Mouse (Mus musculus) lung, postnatal 4 days (tissue): Measurements from ENCODE around the gene Galnt6.

Experiments used
- DNase-seq, 2 experiments: peaks; one replicate each; pipeline ENCODE4 v3.0.0; 2021

Gene Galnt6

DNA sequence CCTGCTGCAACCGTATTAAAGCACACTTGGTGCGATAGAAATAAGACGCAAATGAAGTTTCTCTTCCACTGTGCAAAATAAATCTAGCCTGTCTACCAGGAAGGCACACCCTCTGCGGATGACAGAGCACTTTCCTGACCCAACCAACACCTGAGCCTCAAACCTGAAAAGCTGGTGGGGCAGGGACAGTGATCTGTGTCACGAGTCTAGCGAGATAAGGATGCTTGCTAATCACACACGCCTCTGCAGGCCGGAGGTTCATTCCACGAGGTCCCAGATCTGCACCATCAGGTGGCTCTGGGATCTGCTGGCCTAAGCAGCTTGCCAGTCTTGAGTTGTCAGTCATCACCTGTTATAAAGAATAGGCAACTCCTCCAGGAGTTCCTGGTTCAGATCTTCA is 77.6 kb downstream of the Galnt6 start:
- DNase-seq = no peak

GRCm38 (mm10) chr15:100650111-100650510 is 79.1 kb downstream of the Galnt6 start:
- no peak for DNase-seq

GRCm38 (mm10) chr15:100646161-100646560 is 83.0 kb downstream of the Galnt6 start:
- DNase-seq = no peak

DNA sequence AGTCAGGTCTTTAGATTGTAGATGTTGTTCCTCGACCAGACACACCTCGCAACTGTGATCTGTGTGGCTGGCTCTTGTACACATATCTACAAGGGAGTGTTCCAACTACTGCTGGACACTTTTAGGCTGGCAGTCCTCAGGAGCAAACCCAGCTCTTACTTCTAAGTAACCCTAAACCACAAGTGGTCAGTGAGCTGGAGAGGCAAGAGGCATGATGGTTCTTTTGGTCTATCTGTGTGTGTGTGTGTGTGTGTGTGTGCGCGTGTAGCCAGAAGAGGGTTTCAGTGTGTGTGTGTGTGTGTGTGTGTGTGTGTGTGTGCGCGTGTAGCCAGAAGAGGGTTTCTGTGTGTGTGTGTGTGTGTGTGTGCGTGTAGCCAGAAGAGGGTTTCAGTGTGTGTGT is 86.7 kb downstream of the Galnt6 start:
- DNase-seq = no peak
